In genomic region chr12:111474893-111475643, GRCm38 (mm10) we compare ENCODE assay signal across 8 mouse cellular contexts. TPM values are rescaled to one million over a fixed set of nuclear protein-coding genes. Genes with fewer than 3 reads are reported as not detected.
DNase-seq lines count a peak whose midpoint lies in the region; ATAC-seq and TF ChIP-seq lines count a peak whose summit lies in the region.

No protein-coding gene starts in this region.

- H3K27ac ChIP-seq in liver, embryonic 14.5 days, result no peak overlapping the region
- H3K27ac ChIP-seq in liver, embryonic 12.5 days, result no peak overlapping the region
- H3K27ac ChIP-seq in embryonic facial prominence, embryonic 14.5 days (replicated peaks; ENCODE audit: low read depth, low read length), result peak overlapping the region; percentile 52
- peak overlapping the region; percentile 63 for H3K27ac ChIP-seq in heart, embryonic 16.5 days (ENCODE audit: low read length)
- no peak overlapping the region; the same call in 1 of the 2 replicates for H3K27ac ChIP-seq in stomach, postnatal 0 days (replicated peaks)

- H3K4me3 ChIP-seq in liver, embryonic 14.5 days (ENCODE audit: insufficient read depth in 1 of 2, low read depth in 2 of 2, low read length in 2 of 2), result no peak overlapping the region
- no peak overlapping the region for H3K4me3 ChIP-seq in liver, embryonic 12.5 days
- no peak overlapping the region for H3K4me3 ChIP-seq in embryonic facial prominence, embryonic 14.5 days (ENCODE audit: low read depth, low read length)
- H3K4me3 ChIP-seq in heart, embryonic 16.5 days (ENCODE audit: low read length), result no peak overlapping the region
- no peak overlapping the region for H3K4me3 ChIP-seq in stomach, postnatal 0 days (ENCODE audit: low read depth, low read length)

- TF ChIP-seq CTCF in liver, embryonic 14.5 days (IDR thresholded peaks at IDR 0.05; ENCODE audit: low read depth), result peak; percentile 44
- peak; percentile 52 for TF ChIP-seq CTCF in stomach, postnatal 0 days (IDR thresholded peaks at IDR 0.05; ENCODE audit: low read depth)

- no peaks in the 10 kb centered on the region for H3K36me3 ChIP-seq in liver, embryonic 14.5 days (replicated peaks; ENCODE audit: control insufficient read depth, insufficient read depth, low read depth)
- H3K36me3 ChIP-seq in liver, embryonic 12.5 days, result no peaks in the 10 kb centered on the region
- H3K36me3 ChIP-seq in embryonic facial prominence, embryonic 14.5 days (ENCODE audit: control insufficient read depth, insufficient read depth, low read length), result no peaks in the 10 kb centered on the region
- H3K36me3 ChIP-seq in heart, embryonic 16.5 days (ENCODE audit: control insufficient read depth, insufficient read depth), result no peaks in the 10 kb centered on the region
- H3K36me3 ChIP-seq in stomach, postnatal 0 days (ENCODE audit: control insufficient read depth, insufficient read depth, low read length), result no peaks in the 10 kb centered on the region

- no peaks in the 10 kb centered on the region for H3K4me1 ChIP-seq in liver, embryonic 14.5 days (replicated peaks; ENCODE audit: control insufficient read depth in 2 of 2, insufficient read depth in 2 of 2, low read length in 1 of 2)
- no peaks in the 10 kb centered on the region for H3K4me1 ChIP-seq in liver, embryonic 12.5 days
- H3K4me1 ChIP-seq in embryonic facial prominence, embryonic 14.5 days (ENCODE audit: control insufficient read depth, insufficient read depth, low read length), result peaks cover 13% of the 10 kb centered on the region
- H3K4me1 ChIP-seq in heart, embryonic 16.5 days (ENCODE audit: control insufficient read depth, insufficient read depth, low read length), result peaks cover 4% of the 10 kb centered on the region
- no peaks in the 10 kb centered on the region; the same call in 1 of the 2 replicates for H3K4me1 ChIP-seq in stomach, postnatal 0 days (replicated peaks; ENCODE audit: control insufficient read depth, insufficient read depth)

- no peak for ATAC-seq in liver, embryonic 14.5 days (ENCODE audit: insufficient read depth)
- ATAC-seq in liver, embryonic 12.5 days, result no peak
- ATAC-seq in embryonic facial prominence, embryonic 14.5 days (ENCODE audit: low read depth), result peak; percentile 77
- ATAC-seq in heart, embryonic 16.5 days (replicated peaks; ENCODE audit: extremely low read depth, insufficient read depth, low FRiP score), result peak; percentile 76
- ATAC-seq in stomach, postnatal 0 days (ENCODE audit: low FRiP score, low TSS enrichment), result peak; percentile 41; the same call in 1 of the 2 replicates
- ATAC-seq in monocyte, adult 5-6 weeks (replicated peaks; ENCODE audit: insufficient number of reproducible peaks, low FRiP score, low TSS enrichment, poor library complexity, severe bottlenecking), result no peak

- DNase-seq in liver, embryonic 14.5 days (ENCODE audit: low read depth in 3 of 3, low spot score in 3 of 3), result no peak
- peak; percentile 91 for DNase-seq in embryonic facial prominence, embryonic 14.5 days (ENCODE audit: low spot score)
- DNase-seq in layer of hippocampus, postnatal 10 days (ENCODE audit: low spot score in 2 of 2), result peak; percentile 70 to 77
- no peak for DNase-seq in stomach, postnatal 0 days (ENCODE audit: low spot score)
- no peak for DNase-seq in cerebellum, adult 11 months

- no peak for TF ChIP-seq EP300 in liver, embryonic 14.5 days (IDR thresholded peaks at IDR 0.05; ENCODE audit: low read depth)
- TF ChIP-seq EP300 in stomach, postnatal 0 days (optimal IDR thresholded peaks at IDR 0.05), result no peak

- H3K9me3 ChIP-seq in liver, embryonic 14.5 days (ENCODE audit: control insufficient read depth, low read length), result no peaks in the 10 kb centered on the region
- no peaks in the 10 kb centered on the region for H3K9me3 ChIP-seq in liver, embryonic 12.5 days (replicated peaks)
- no peaks in the 10 kb centered on the region for H3K9me3 ChIP-seq in embryonic facial prominence, embryonic 14.5 days (ENCODE audit: control insufficient read depth, low read length)
- H3K9me3 ChIP-seq in heart, embryonic 16.5 days (replicated peaks; ENCODE audit: control insufficient read depth, low read length), result no peaks in the 10 kb centered on the region
- H3K9me3 ChIP-seq in stomach, postnatal 0 days (ENCODE audit: control insufficient read depth, low read length), result no peaks in the 10 kb centered on the region

- 56% methylated on average over 8 of the region's 8 CpGs for WGBS in liver, embryonic 14.5 days (ENCODE audit: insufficient replicate concordance)
- WGBS in liver, embryonic 12.5 days (ENCODE audit: insufficient replicate concordance), result 47% methylated on average over 8 of the region's 8 CpGs
- WGBS in embryonic facial prominence, embryonic 14.5 days, result 44% methylated on average over 8 of the region's 8 CpGs
- 43% methylated on average over 8 of the region's 8 CpGs for WGBS in heart, embryonic 16.5 days
- 34% methylated on average over 8 of the region's 8 CpGs for WGBS in stomach, postnatal 0 days

- no peaks in the 10 kb centered on the region; the same call in 1 of the 2 replicates for H3K27me3 ChIP-seq in liver, embryonic 14.5 days (ENCODE audit: control insufficient read depth, insufficient read depth, low read length)
- H3K27me3 ChIP-seq in liver, embryonic 12.5 days (replicated peaks), result peaks cover 56% of the 10 kb centered on the region
- no peaks in the 10 kb centered on the region for H3K27me3 ChIP-seq in embryonic facial prominence, embryonic 14.5 days (replicated peaks; ENCODE audit: control insufficient read depth, insufficient read depth, low read length)
- no peaks in the 10 kb centered on the region for H3K27me3 ChIP-seq in heart, embryonic 16.5 days (ENCODE audit: control insufficient read depth, insufficient read depth, low read length)
- H3K27me3 ChIP-seq in stomach, postnatal 0 days (ENCODE audit: control insufficient read depth, insufficient read depth, low read length), result no peaks in the 10 kb centered on the region

- H3K9ac ChIP-seq in liver, embryonic 14.5 days (replicated peaks), result no peak overlapping the region
- H3K9ac ChIP-seq in liver, embryonic 12.5 days, result no peak overlapping the region
- no peak overlapping the region for H3K9ac ChIP-seq in embryonic facial prominence, embryonic 14.5 days (ENCODE audit: low read depth, low read length)
- no peak overlapping the region for H3K9ac ChIP-seq in heart, embryonic 16.5 days (ENCODE audit: low read length)
- H3K9ac ChIP-seq in stomach, postnatal 0 days (ENCODE audit: low read length), result no peak overlapping the region

- H3K4me2 ChIP-seq in liver, embryonic 14.5 days (ENCODE audit: low read depth), result no peak overlapping the region
- no peak overlapping the region for H3K4me2 ChIP-seq in liver, embryonic 12.5 days
- H3K4me2 ChIP-seq in embryonic facial prominence, embryonic 14.5 days (ENCODE audit: low read depth, low read length), result no peak overlapping the region
- no peak overlapping the region for H3K4me2 ChIP-seq in heart, embryonic 16.5 days (ENCODE audit: low read depth, low read length)
- H3K4me2 ChIP-seq in stomach, postnatal 0 days (replicated peaks; ENCODE audit: low read depth), result no peak overlapping the region

RNA-seq across cellular contexts. Expression of gene Gm266, which starts 10.6 kb away (rescaled TPM):
- polyA plus RNA-seq in liver, embryonic 14.5 days (2012; rRNA removed), result 0.61 and 0.91 TPM in 2 replicates
- 0.42 and 0.53 TPM in 2 replicates for polyA plus RNA-seq in liver, embryonic 14.5 days (2014; fragmentation: Nextera tagmentation; extraction: Ambion mirVana)
- 1.8 and 2.4 TPM in 2 replicates for polyA plus RNA-seq in liver, embryonic 12.5 days (2016; fragmentation: Nextera tagmentation; extraction: Ambion mirVana)
- 24.4 and 25.3 TPM in 2 replicates for polyA plus RNA-seq in embryonic facial prominence, embryonic 14.5 days (2014; fragmentation: Nextera tagmentation; extraction: Ambion mirVana)
- polyA plus RNA-seq in heart, embryonic 16.5 days (2015; fragmentation: Nextera tagmentation; extraction: Ambion mirVana), result 2.6 and 6.1 TPM in 2 replicates
- total RNA-seq in layer of hippocampus, postnatal 10 days (2021), result 1 to 10 TPM; 6.8 to 7.5 TPM
- polyA plus RNA-seq in stomach, postnatal 0 days (2015; fragmentation: Nextera tagmentation; extraction: Ambion mirVana), result 12.5 and 14.4 TPM in 2 replicates
- not detected in 3 replicates for total RNA-seq in monocyte, adult 5-6 weeks (2017)

RNA-seq across cellular contexts. Expression of gene Tnfaip2, which starts 32.8 kb away (rescaled TPM):
- 57.6 and 61.8 TPM in 2 replicates for polyA plus RNA-seq in liver, embryonic 14.5 days (2012; rRNA removed)
- polyA plus RNA-seq in liver, embryonic 14.5 days (2014; fragmentation: Nextera tagmentation; extraction: Ambion mirVana), result 78.7 and 88.5 TPM in 2 replicates
- polyA plus RNA-seq in liver, embryonic 12.5 days (2016; fragmentation: Nextera tagmentation; extraction: Ambion mirVana), result 88.6 and 94.9 TPM in 2 replicates
- 9.8 and 11.7 TPM in 2 replicates for polyA plus RNA-seq in embryonic facial prominence, embryonic 14.5 days (2014; fragmentation: Nextera tagmentation; extraction: Ambion mirVana)
- polyA plus RNA-seq in heart, embryonic 16.5 days (2015; fragmentation: Nextera tagmentation; extraction: Ambion mirVana), result 3.2 and 4.8 TPM in 2 replicates
- total RNA-seq in layer of hippocampus, postnatal 10 days (2021), result under 1 TPM; 0.62 to 0.71 TPM
- 14.5 and 15.6 TPM in 2 replicates for polyA plus RNA-seq in stomach, postnatal 0 days (2015; fragmentation: Nextera tagmentation; extraction: Ambion mirVana)
- total RNA-seq in monocyte, adult 5-6 weeks (2017), result 25.9 to 40.4 TPM (median 27.4 TPM) in 3 replicates

RNA-seq across cellular contexts. Expression of gene Exoc3l4, which starts 58.3 kb away (rescaled TPM):
- 18.1 and 20.1 TPM in 2 replicates for polyA plus RNA-seq in liver, embryonic 14.5 days (2012; rRNA removed)
- polyA plus RNA-seq in liver, embryonic 14.5 days (2014; fragmentation: Nextera tagmentation; extraction: Ambion mirVana), result 15.8 and 19.3 TPM in 2 replicates
- polyA plus RNA-seq in liver, embryonic 12.5 days (2016; fragmentation: Nextera tagmentation; extraction: Ambion mirVana), result 15.5 and 18.2 TPM in 2 replicates
- polyA plus RNA-seq in embryonic facial prominence, embryonic 14.5 days (2014; fragmentation: Nextera tagmentation; extraction: Ambion mirVana), result 8.7 and 9.4 TPM in 2 replicates
- 13.3 and 14.9 TPM in 2 replicates for polyA plus RNA-seq in heart, embryonic 16.5 days (2015; fragmentation: Nextera tagmentation; extraction: Ambion mirVana)
- total RNA-seq in layer of hippocampus, postnatal 10 days (2021), result 1 to 10 TPM in 1 of 2 experiments, under 1 TPM in 1; 0.41 to 1.1 TPM
- polyA plus RNA-seq in stomach, postnatal 0 days (2015; fragmentation: Nextera tagmentation; extraction: Ambion mirVana), result 7.3 and 8.6 TPM in 2 replicates
- total RNA-seq in monocyte, adult 5-6 weeks (2017), result 1.1 TPM in 1 of 3 replicates, not detected in the others

Comparison
In these comparisons a context has a peak if more than half of its experiments do, and no peak if none do; other contexts are left out.
1. ATAC-seq: peak in embryonic facial prominence, embryonic 14.5 days (single experiment), heart, embryonic 16.5 days (single experiment) and stomach, postnatal 0 days (single experiment); none in liver, embryonic 14.5 days (single experiment), liver, embryonic 12.5 days (single experiment) and monocyte, adult 5-6 weeks (single experiment).
2. DNase-seq: peak in embryonic facial prominence, embryonic 14.5 days (single experiment) and layer of hippocampus, postnatal 10 days (2 of 2); none in liver, embryonic 14.5 days (0 of 3), stomach, postnatal 0 days (single experiment) and cerebellum, adult 11 months (single experiment).
3. H3K27ac ChIP-seq: peak in embryonic facial prominence, embryonic 14.5 days (single experiment) and heart, embryonic 16.5 days (single experiment); none in liver, embryonic 14.5 days (single experiment), liver, embryonic 12.5 days (single experiment) and stomach, postnatal 0 days (single experiment).